Mouse (Mus musculus) liver, adult 2 months (tissue): ENCODE data around the gene Kcnh4.

Source experiments
- CTCF ChIP-seq: fragments of 200-500 bp; IDR thresholded peaks from 2 replicates; pipeline ENCODE4 v1.5.1; 2011; ENCODE audit warnings: low read depth, low read length, control low read depth
- POLR2A ChIP-seq: fragments of 200-500 bp; IDR thresholded peaks from 2 replicates; pipeline ENCODE4 v1.6.1; 2011; ENCODE audit warnings: low read length, control low read depth; ENCODE audit not compliant: insufficient read depth; ENCODE audit errors: extremely low read depth

DNA sequence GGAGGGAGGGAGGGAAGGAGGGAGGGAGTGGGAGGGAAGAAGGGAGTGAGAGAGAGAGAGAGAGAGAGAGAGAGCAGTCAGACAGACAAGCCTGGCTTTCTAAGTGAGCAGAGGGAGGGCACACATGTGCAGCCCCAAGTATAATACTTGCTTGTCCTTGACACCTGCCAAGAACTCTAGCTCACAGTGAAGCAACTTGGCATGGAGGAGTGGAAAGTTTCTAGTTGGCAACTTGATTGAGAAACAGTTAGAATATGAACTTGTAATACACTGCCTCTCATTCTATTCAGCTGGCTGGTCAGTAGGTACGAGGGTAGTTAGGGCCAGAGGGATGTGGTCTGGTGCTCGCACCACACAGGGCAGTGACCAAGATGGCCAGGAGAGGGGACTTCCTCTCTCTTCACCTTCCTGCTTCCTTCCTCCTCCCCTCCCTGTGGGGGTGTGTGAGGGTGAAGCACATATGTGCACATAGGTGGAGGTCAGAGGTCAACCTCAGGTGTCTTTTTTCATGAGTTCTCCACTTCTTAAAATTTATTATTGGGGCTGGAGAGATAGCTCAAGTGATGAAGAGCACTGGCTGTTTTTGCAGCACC lies 31.8 kb upstream of the Kcnh4 start:
- TF ChIP-seq POLR2A, result no peak
- TF ChIP-seq CTCF, result no peak; the same call in 1 of the 2 replicates
